Mouse (Mus musculus): ENCODE measurements around the gene Lhfpl3.
"Not testable (repeated sequence)": the region's sequence is repeated elsewhere in the genome, so short reads cannot be mapped to it uniquely, and the experiment has no call there.

The Lhfpl3 gene

GRCm38 (mm10) chr5:22745885-22746532 is at the start of gene Lhfpl3:
Gene Lhfpl3 (plus strand): TSS chr5:22746059.
- no peak for DNase-seq (ENCODE audit: low read depth, low spot score)

DNA sequence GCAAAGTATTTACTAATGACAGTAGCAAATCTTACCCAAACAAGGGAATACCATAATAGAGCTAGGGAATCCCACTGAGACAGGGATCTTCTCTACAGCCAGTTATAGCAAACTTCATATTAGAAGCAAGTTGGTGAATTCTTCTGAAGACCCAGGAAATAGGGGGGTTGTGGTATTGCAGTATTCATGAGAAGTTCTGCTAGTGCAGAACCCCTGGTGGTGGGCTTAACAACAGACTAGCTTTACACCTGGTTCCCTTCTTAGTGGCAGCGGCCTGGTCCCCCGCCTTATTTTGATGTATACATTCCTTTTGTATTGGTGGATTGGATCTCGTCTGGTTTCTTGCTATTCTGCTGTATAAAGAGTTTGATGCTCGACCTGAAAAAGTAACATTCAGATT is 39.6 kb upstream of the Lhfpl3 start:
- DNase-seq (ENCODE audit: low read depth, low spot score), result not testable (repeated sequence)

DNA sequence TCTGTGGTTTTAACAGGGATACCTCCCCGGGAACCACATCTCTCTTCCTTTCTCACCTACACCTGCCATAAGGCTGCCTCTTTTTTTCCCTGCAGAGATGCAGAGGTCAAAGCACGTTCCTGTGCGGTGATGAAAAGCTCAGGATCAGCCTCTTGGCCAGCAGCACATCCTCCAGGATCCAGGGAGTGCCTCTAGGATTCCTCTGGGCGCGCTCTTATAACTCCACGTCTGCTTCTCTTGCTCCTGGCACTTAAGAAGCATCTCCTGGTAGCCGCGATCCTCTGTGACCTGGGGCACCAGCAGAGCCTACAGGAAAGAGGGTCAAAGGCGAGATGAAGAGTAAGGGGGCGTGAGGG is 352 bp upstream of the Lhfpl3 start:
- DNase-seq (ENCODE audit: low read depth, low spot score), result no peak

DNA sequence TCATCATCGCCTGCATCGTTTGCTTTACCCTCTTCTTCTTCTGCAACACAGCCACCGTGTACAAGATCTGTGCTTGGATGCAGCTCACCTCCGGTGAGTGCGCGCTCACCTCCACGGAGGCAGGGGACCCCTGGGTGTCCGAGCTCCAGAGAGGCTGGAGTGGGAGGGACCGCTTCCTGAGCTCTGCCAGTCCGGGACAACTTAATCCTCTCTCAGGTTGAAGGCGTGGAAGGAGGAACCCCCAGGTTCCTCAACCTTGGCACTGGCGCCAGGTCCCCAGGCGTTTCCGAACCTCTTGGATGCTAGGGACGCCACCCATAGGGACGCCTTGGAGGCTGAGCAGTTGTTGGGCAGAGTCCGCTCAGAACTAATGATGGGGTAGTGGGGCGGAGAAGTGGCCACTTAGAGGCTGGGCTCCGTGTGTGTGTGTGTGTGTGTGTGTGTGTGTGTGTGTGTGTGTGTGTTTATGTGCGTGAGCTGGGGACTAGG is 718 bp downstream of the Lhfpl3 start:
- DNase-seq (ENCODE audit: low read depth, low spot score), result no peak

DNA sequence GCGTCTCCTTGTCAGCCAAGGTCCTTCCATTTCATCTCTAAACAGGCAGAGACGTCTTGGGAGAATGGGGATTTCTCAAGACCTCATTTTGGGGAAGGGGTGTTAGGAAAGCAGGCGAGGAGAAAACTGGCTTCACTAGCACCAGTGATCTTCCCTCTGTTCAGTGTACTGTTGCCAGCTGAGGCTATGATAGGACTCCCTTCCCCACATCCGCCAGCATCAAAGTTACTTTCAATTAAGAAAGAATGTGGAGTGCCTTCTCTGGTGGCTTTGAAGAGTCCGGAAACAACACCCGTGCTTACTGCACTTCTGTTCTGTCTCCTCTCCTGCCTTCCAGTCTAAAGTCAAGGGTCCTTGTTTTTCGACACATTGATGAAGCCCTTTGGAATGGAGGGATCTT is 1.4 kb downstream of the Lhfpl3 start:
- no peak for DNase-seq (ENCODE audit: low read depth, low spot score)

DNA sequence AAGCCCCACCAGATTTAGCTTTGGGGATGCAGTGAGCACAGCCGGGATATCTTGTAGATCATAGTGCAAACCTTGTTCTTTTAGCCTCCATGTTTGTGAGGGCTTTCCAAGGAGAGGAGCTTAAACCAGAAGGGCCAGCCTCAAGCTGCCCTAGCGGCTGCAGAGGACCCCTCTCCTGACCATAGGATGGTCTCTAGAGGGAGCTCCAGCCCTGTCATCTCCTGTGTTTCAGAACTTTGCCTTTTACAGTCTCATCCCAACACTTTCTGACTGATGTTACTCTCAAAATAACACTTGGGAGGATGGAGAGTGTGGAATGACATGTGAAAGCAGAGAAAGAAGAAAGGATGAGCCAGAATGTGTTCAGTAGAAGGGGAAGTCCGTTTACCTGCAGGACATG is 11.4 kb downstream of the Lhfpl3 start:
- DNase-seq (ENCODE audit: low read depth, low spot score), result no peak

GRCm38 (mm10) chr5:22770726-22771125 is 24.9 kb downstream of the Lhfpl3 start:
- no peak for DNase-seq (ENCODE audit: low read depth, low spot score)

GRCm38 (mm10) chr5:22795361-22795760 is 49.5 kb downstream of the Lhfpl3 start:
- DNase-seq (ENCODE audit: low read depth, low spot score), result no peak

GRCm38 (mm10) chr5:22813426-22813825 is 67.6 kb downstream of the Lhfpl3 start:
- DNase-seq (ENCODE audit: low read depth, low spot score), result no peak

DNA sequence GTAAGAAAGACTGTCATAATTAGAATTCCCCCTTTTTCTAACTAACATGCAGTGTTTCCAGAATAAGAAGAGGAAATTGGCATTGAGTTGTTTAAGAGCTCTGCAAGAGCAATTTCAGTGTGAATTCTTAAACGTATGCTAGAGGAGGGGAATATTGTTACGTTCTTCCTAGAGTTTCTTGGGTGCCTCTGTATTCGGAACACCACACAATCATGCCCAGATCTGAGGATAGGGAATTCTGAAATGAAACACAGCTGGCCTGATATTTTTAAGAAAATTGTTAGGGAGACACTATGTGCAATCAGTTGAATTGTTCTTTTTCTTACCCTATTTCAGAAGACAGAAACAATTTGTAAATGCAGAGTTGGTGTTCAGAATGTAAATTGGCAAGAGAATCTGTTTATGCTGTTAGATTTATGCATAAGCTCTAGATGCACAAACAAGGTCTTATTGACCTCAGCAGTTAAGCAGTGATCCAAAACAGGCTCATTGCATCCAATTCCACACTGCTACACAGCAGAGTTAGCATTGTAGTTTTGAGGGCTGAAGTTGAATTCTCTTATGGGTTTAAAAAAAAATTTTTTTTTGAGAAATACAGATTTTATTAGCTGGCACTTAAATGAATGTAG is 84.1 kb downstream of the Lhfpl3 start:
- DNase-seq (ENCODE audit: low read depth, low spot score), result no peak

DNA sequence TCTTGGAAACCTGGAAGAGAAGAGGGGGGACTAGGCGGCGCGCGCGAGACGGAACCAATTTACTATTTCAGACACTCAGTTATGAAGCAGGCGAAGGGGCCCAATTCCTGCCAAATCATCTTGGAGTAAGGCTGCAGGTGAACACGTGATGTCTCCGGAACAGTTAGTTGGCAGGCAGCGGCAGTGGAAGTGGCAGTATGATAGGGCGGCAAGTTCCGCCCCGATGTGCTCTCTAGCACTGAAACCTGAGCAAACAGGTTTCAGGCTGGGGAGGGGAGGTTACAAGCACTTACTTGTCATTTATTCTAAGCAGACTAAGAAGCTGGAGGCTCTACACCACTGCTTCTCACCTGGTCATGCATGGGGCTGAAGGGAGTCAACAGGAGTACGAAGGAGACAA is 105.7 kb downstream of the Lhfpl3 start:
- DNase-seq (ENCODE audit: low read depth, low spot score), result no peak

GRCm38 (mm10) chr5:22853503-22853902 is 107.6 kb downstream of the Lhfpl3 start:
- DNase-seq (ENCODE audit: low read depth, low spot score), result no peak

GRCm38 (mm10) chr5:22856480-22856879 is 110.6 kb downstream of the Lhfpl3 start:
- DNase-seq (ENCODE audit: low read depth, low spot score), result no peak

- no peak for DNase-seq (ENCODE audit: low read depth, low spot score)
These were observed 115.5 kb downstream of the Lhfpl3 start for GRCm38 (mm10) chr5:22861399-22861798.

DNA sequence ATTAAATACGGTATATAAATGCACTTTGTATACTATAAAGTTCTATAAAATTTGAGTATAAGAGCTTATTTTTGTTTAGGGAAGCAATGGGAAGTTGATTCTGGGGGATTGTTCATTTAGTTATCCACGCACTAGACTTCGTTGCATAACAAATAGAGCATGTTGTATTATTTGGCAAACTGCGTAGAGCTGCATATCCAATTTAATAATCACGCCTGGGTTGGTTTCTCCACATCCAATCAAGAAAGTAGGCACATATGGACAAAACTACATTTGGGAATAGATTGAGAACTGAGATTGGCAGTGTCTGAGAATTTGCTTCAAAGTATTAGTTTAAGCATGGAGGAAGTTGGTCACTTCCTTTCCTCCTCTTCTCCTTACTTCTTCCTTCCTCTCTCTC is 123.2 kb downstream of the Lhfpl3 start:
- no peak for DNase-seq (ENCODE audit: low read depth, low spot score)

GRCm38 (mm10) chr5:22872417-22872816 is 126.6 kb downstream of the Lhfpl3 start:
- no peak for DNase-seq (ENCODE audit: low read depth, low spot score)

DNA sequence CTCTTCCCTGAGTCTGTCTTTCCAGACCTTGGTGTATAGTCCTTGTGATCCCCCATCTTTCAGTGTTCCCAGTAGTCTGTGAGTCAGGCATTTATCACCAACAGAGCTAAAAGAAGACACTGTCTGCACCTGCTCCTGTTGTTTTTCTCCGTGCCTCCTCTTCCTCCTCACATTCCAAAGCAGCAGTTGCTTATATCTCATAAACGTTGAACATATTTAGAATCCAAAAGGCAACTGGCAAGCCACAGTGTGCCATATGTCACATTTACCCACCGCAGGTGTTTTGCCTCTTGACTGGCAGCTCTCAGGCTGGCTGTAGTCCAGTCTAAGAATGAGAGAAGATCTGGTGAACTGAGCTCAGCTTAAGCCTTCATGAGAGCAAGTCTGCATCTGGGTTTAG is 142.5 kb downstream of the Lhfpl3 start:
- DNase-seq (ENCODE audit: low read depth, low spot score), result no peak

GRCm38 (mm10) chr5:22889481-22889880 is 143.6 kb downstream of the Lhfpl3 start:
- no peak for DNase-seq (ENCODE audit: low read depth, low spot score)

DNA sequence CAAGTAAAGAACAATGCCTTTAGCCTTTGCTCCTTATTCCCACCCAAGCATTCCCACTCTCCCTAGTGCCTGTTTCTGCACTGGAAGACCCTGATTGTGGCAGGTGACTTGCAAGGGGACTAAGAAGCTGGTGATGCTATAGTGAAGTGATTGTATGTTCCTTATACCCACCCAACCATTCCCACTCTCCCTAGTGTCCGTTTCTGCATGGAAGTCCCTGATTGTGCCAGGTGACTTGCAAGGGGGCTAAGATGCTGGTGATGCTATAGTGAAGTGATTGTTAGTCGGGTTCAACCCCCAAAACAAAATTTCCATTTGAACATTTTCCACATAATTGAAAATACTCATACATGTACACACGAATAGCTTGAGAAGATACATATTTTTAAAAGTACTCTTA is 151.4 kb downstream of the Lhfpl3 start:
- no peak for DNase-seq (ENCODE audit: low read depth, low spot score)

DNA sequence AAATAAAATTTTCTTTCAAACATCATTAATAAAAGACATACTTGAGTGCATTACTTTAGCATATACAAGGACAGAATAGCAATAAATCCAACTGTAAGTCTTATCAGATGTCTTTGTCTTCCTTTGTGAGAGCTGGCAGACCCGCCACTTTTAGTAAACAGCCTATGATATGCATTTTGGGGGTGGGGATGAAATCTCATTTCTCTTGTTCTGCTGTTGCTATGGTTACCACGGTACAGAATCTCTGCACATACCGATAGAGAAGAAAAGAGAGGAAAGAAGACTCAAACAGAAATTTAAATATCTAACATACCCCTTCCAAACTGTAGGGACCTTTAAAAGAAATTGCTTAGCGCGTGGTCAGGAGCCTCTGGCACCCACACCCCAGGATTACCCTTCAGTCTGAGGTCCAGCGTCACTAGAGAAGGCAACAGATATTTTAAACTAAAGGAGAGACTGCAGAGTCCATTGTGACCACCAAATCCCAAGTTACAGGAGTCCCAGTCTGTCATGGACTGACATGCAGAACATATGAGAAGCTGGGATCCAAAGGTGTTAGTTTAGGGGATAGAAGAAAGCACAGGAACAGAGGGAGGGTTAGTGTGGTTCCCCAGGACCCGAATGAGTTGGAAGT is 151.9 kb downstream of the Lhfpl3 start:
- no peak for DNase-seq (ENCODE audit: low read depth, low spot score)

GRCm38 (mm10) chr5:22898593-22898992 is 152.7 kb downstream of the Lhfpl3 start:
- DNase-seq (ENCODE audit: low read depth, low spot score), result no peak

DNA sequence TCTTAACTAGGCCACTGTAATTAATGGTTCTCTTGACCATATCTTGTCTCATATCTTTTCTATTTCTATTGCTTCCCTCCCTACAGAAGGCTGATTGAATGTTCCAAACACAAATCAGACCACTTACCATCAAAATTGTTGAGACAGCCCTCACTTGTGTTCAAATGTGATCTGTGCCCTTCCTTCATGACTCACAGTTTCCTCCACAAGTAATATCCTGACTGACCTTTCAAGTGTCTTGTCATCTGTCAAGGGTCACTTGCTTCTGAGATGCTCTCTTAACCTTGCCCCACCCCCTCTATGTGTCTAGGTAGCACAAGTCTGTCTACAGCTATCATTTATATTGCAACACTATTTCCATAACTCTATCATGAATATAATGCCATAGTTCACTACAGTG is 154.1 kb downstream of the Lhfpl3 start:
- DNase-seq (ENCODE audit: low read depth, low spot score), result no peak

DNA sequence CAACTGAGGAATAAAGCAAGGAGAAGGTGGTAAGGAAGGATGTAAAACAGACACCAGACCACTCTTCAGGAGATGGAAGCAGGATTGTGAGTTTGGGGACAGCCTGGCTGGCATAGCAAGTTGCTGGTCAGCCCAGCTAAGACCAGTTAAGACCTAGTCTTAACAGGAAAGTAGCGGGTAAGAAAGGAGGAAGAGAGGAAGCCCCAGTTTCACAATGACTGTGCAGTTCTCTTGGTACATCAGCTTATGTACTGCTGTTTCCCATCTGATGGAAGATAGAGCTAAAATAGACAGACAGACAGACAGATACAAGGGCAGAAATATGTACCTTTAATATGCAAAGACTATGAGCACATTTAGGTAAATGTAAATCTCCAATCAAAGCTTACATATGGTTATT is 171.3 kb downstream of the Lhfpl3 start:
- DNase-seq (ENCODE audit: low read depth, low spot score), result no peak
